Mouse (Mus musculus) midbrain, embryonic 13.5 days (tissue): Measurements from ENCODE around the gene Mkrn2. TPM values are rescaled to one million over a fixed set of nuclear protein-coding genes. Genes with fewer than 3 reads are reported as not detected.

ENCODE experiments used
- ATAC-seq: fragments of 200-750 bp; cut with Nextera tagmentation; 2 replicates; pipeline ENCODE4 v1.8.0; 2017; ENCODE audit warnings: mild to moderate bottlenecking, moderate TSS enrichment, moderate library complexity
- H3K27ac ChIP-seq: fragments of 300-500 bp; sonication (generic); 2 replicates; pipeline ENCODE4 v1.5.1; 2015; ENCODE audit warnings: inconsistent platforms, mild to moderate bottlenecking, moderate library complexity
- H3K27me3 ChIP-seq: fragments of 300-500 bp; sonication (generic); 2 replicates; pipeline ENCODE4 v1.6.1; 2015; ENCODE audit warnings: mild to moderate bottlenecking, inconsistent platforms
- H3K36me3 ChIP-seq: fragments of 300-500 bp; sonication (generic); 2 replicates; pipeline ENCODE4 v1.6.1; 2015; ENCODE audit warnings: mild to moderate bottlenecking, inconsistent platforms
- H3K4me1 ChIP-seq: fragments of 300-500 bp; sonication (generic); replicated peaks from 2 replicates; pipeline ENCODE4 v1.6.1; 2015; ENCODE audit warnings: inconsistent platforms
- H3K4me2 ChIP-seq: fragments of 300-500 bp; sonication (generic); replicated peaks from 2 replicates; pipeline ENCODE4 v1.6.1; 2015; ENCODE audit warnings: moderate library complexity, mild to moderate bottlenecking, inconsistent platforms
- H3K4me3 ChIP-seq: fragments of 300-500 bp; sonication (generic); replicated peaks from 2 replicates; pipeline ENCODE4 v1.5.1; 2015; ENCODE audit warnings: mild to moderate bottlenecking, inconsistent platforms
- H3K9ac ChIP-seq: fragments of 300-500 bp; sonication (generic); replicated peaks from 2 replicates; pipeline ENCODE4 v1.6.1; 2015; ENCODE audit warnings: mild to moderate bottlenecking, inconsistent platforms
- H3K9me3 ChIP-seq: fragments of 300-500 bp; sonication (generic); 2 replicates; pipeline ENCODE4 v1.6.1; 2016; ENCODE audit warnings: mild to moderate bottlenecking, inconsistent platforms
- WGBS: fragments of 180-500 bp; shearing (Covaris S2); methylation state at CpG from one replicate; pipeline ENCODE4 v1.1.7; 2015; 5-methylcytosine and 5-hydroxymethylcytosine counted together
- polyA plus RNA-seq: library from polyadenylated mRNA; unstranded; fragments of >200 nt; fragmentation: Nextera tagmentation; extraction: Ambion mirVana; gene quantifications from 2 replicates; pipeline ENCODE4 v1.2.1, GENCODE M21; 2015

Gene Mkrn2
- polyA plus RNA-seq = 29.4 and 31.1 TPM in 2 replicates

- Histone ChIP-seq H3K4me2 (peak within 1 kb of the TSS; percentile 65), H3K9ac (peak within 1 kb of the TSS; percentile 86), H3K27ac (peak within 1 kb of the TSS; percentile 77), H3K4me3 (peak within 1 kb of the TSS; percentile 82), H3K9me3 (no peaks in the 10 kb centered on the region), H3K4me1 (peaks cover 18% of the 10 kb centered on the region), H3K36me3 (peaks cover 3% of the 10 kb centered on the region; the same call in 1 of the 2 replicates), H3K27me3 (no peaks in the 10 kb centered on the region)
- WGBS = under 1% methylated on average over 57 of the region's 61 CpGs
- peak; percentile 94 for ATAC-seq
Measured at GRCm38 (mm10) chr6:115601715-115602523, at the start of gene Mkrn2. Gene Mkrn2, plus strand, starts transcription at chr6:115601902.

DNA sequence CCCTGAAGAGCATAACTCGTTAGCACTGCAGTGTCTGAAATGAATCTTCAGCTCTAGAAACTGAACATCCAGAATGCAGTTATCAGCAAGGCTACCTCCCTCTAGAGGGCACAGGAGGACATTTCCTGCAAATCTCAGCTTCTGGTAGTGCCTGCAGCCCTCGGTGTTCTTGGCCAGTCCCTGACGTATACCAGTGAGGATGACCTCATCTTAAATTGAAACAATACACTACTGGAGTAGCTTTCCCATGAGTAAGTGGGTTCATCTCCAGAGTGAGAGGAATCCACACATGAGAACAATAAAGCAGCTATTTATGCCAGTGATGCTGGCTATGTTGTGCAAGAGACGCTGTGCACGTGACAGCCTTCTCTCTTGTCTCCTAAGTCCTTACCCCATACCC, 46.2 kb upstream of the Mkrn2 start:
- Histone ChIP-seq H3K4me2 (no peak overlapping the region), H3K27ac (no peak overlapping the region), H3K9me3 (no peaks in the 10 kb centered on the region), H3K9ac (no peak overlapping the region), H3K4me1 (no peaks in the 10 kb centered on the region), H3K27me3 (no peaks in the 10 kb centered on the region), H3K36me3 (peaks cover 86% of the 10 kb centered on the region), H3K4me3 (no peak overlapping the region)
- 83% methylated on average over 5 of the region's 5 CpGs for WGBS
- ATAC-seq = no peak

GRCm38 (mm10) chr6:115558176-115558575, 43.5 kb upstream of the Mkrn2 start:
- no peak for ATAC-seq
- H3K36me3 ChIP-seq = peaks cover 87% of the 10 kb centered on the region
- no peak overlapping the region for H3K4me3 ChIP-seq
- no peaks in the 10 kb centered on the region for H3K27me3 ChIP-seq
- no peak overlapping the region for H3K4me2 ChIP-seq
- no peak overlapping the region for H3K9ac ChIP-seq
- WGBS = 96% methylated on average over 2 of the region's 2 CpGs
- no peaks in the 10 kb centered on the region for H3K4me1 ChIP-seq
- no peaks in the 10 kb centered on the region for H3K9me3 ChIP-seq
- no peak overlapping the region for H3K27ac ChIP-seq

DNA sequence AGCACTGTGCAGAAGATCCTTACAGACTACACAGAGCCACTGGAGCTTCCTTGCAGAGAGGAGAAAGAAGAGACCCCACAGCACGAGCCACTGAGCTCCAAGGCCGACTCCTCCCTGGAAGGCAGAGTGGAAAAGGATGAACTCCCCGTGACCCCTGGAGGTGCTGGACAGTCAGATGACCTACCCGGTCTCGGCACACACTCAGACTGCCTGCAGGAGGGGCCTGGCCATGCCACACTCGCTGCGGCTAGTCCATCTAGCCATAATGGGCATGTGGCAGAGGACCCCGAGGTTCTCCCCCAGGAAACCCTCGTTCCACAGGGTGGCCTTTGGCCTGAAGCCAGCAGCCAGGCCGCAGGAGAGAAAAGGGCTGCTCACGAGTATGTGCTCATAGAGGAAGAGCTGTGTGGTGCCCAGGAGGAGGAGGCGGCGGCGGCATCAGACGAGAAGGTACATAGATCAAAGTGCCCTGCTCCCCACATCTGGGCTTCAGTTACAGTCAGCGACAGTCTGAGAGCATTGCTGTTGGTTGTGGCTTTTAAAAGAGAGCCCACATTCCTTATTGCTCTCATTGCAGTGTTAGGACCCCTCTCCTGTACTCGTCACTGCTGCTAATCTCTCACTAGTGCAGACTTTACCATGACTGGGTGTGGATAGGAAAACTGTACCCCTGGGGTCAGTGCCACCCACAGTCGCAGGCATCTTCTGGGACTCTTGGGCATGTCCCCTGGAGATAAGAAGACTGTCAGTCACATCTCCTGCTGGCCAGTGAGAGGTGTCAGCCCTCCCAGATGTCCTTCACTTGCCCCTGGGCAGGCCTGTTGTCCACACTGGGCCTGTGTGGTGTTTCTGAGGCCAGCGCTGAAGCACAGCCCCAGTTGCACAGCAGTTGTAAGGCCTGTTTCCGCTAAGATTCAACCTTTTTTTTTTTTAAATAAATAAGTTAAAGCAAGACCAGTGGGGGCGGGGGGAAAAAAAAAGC, 41.8 kb upstream of the Mkrn2 start:
- H3K9ac ChIP-seq = no peak overlapping the region
- 90% methylated on average over 21 of the region's 21 CpGs for WGBS
- H3K9me3 ChIP-seq = no peaks in the 10 kb centered on the region
- no peak for ATAC-seq
- H3K4me1 ChIP-seq = no peaks in the 10 kb centered on the region
- no peak overlapping the region for H3K27ac ChIP-seq
- H3K36me3 ChIP-seq = peaks cover 85% of the 10 kb centered on the region
- H3K4me3 ChIP-seq = no peak overlapping the region
- no peaks in the 10 kb centered on the region for H3K27me3 ChIP-seq
- no peak overlapping the region for H3K4me2 ChIP-seq

- H3K4me1 ChIP-seq = no peaks in the 10 kb centered on the region
- no peaks in the 10 kb centered on the region for H3K9me3 ChIP-seq
- H3K4me2 ChIP-seq = no peak overlapping the region
- no peak overlapping the region for H3K9ac ChIP-seq
- H3K27me3 ChIP-seq = no peaks in the 10 kb centered on the region
- H3K36me3 ChIP-seq = peaks cover 92% of the 10 kb centered on the region
- WGBS = 91% methylated on average over 6 of the region's 6 CpGs
- ATAC-seq = no peak
- no peak overlapping the region for H3K4me3 ChIP-seq
- H3K27ac ChIP-seq = no peak overlapping the region
Measured at GRCm38 (mm10) chr6:115565479-115566045, 36.1 kb upstream of the Mkrn2 start.

GRCm38 (mm10) chr6:115574171-115574570, 27.5 kb upstream of the Mkrn2 start:
- Histone ChIP-seq H3K4me1 (no peaks in the 10 kb centered on the region), H3K27me3 (no peaks in the 10 kb centered on the region), H3K4me2 (no peak overlapping the region), H3K9ac (no peak overlapping the region), H3K9me3 (no peaks in the 10 kb centered on the region), H3K4me3 (no peak overlapping the region), H3K27ac (no peak overlapping the region), H3K36me3 (peaks cover 80% of the 10 kb centered on the region)
- no peak for ATAC-seq
- WGBS = 92% methylated on average over 7 of the region's 7 CpGs

DNA sequence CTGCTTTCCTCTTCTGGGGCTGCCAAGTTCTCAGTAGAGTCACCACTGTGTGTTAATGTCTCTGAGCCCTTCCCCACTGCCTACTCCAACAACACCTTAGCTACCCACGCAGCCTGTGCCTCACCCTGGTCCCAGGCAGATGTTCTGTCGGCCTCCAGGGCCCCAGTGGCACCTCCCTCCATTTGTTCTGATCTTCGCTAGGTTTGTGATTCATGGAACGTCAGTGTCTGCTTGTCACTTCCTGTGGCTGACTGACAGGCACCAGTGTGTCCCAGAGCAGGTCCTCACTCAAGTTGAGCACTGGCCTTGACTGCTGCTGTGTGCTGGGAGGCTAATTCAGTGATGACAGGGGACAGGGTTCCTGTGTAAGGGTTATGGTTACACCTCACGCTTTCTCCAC, 24.3 kb upstream of the Mkrn2 start:
- H3K27me3 ChIP-seq = no peaks in the 10 kb centered on the region
- H3K9ac ChIP-seq = no peak overlapping the region
- ATAC-seq = no peak
- H3K4me3 ChIP-seq = no peak overlapping the region
- H3K9me3 ChIP-seq = no peaks in the 10 kb centered on the region
- no peaks in the 10 kb centered on the region for H3K4me1 ChIP-seq
- peaks cover 79% of the 10 kb centered on the region for H3K36me3 ChIP-seq
- 86% methylated on average over 5 of the region's 5 CpGs for WGBS
- no peak overlapping the region for H3K4me2 ChIP-seq
- no peak overlapping the region for H3K27ac ChIP-seq

- peaks cover 76% of the 10 kb centered on the region for H3K36me3 ChIP-seq
- no peak overlapping the region for H3K27ac ChIP-seq
- H3K4me2 ChIP-seq = no peak overlapping the region
- no peak overlapping the region for H3K4me3 ChIP-seq
- no peak overlapping the region for H3K9ac ChIP-seq
- no peak for ATAC-seq
- WGBS = 88% methylated on average over 9 of the region's 9 CpGs
- no peaks in the 10 kb centered on the region for H3K9me3 ChIP-seq
- H3K27me3 ChIP-seq = no peaks in the 10 kb centered on the region
- H3K4me1 ChIP-seq = no peaks in the 10 kb centered on the region
Measured at GRCm38 (mm10) chr6:115577941-115578340, 23.8 kb upstream of the Mkrn2 start.

- Histone ChIP-seq H3K9ac (no peak overlapping the region), H3K4me1 (no peaks in the 10 kb centered on the region), H3K36me3 (peaks cover 56% of the 10 kb centered on the region), H3K4me3 (no peak overlapping the region), H3K9me3 (no peaks in the 10 kb centered on the region), H3K4me2 (no peak overlapping the region), H3K27me3 (no peaks in the 10 kb centered on the region), H3K27ac (no peak overlapping the region)
- ATAC-seq = no peak
- WGBS = 88% methylated on average over 3 of the region's 3 CpGs
Measured at GRCm38 (mm10) chr6:115580810-115581209, 20.9 kb upstream of the Mkrn2 start.

- 76% methylated on average over 10 of the region's 10 CpGs for WGBS
- Histone ChIP-seq H3K27ac (no peak overlapping the region), H3K9ac (no peak overlapping the region), H3K4me3 (no peak overlapping the region), H3K9me3 (no peaks in the 10 kb centered on the region), H3K36me3 (peaks cover 39% of the 10 kb centered on the region), H3K27me3 (no peaks in the 10 kb centered on the region), H3K4me1 (no peaks in the 10 kb centered on the region), H3K4me2 (no peak overlapping the region)
- no peak for ATAC-seq
Measured at GRCm38 (mm10) chr6:115582328-115583115, 19.2 kb upstream of the Mkrn2 start.

DNA sequence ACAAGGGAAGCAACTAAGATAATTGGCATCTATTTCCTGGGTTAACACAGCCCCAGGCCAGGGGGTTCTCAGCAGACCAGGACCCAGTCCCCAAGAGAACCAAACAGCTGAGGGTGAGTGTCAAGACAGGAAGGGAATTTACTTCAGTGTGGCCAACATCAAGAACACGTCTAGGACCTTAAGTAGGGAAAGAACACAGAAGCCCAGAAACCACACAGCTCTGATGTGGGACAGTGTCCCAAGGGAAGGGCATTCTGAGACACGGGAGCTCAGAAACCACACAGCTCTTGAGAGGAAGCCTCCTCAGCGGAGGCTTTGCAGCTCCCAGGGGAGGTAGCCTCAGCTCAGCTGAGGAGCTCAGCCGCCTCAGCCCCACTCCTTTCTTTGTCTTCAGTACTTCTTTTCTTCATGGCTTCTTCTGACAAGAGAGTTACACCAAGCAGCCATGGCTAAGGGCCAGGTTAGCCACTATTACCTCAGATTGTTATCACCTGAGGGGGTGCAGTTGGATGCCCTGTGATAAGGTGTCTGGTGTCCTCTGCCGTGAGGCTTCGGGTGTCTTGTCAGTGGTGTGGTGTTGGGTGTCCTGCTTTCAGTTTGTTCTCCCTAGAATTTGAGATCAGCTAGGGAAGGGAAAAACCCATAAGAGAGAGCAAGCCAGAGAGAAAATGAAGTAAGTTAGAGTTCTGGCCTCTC, 18.1 kb upstream of the Mkrn2 start:
- Histone ChIP-seq H3K4me2 (no peak overlapping the region), H3K9me3 (no peaks in the 10 kb centered on the region), H3K9ac (no peak overlapping the region), H3K27me3 (no peaks in the 10 kb centered on the region), H3K27ac (no peak overlapping the region), H3K4me3 (no peak overlapping the region), H3K36me3 (peaks cover 29% of the 10 kb centered on the region), H3K4me1 (no peaks in the 10 kb centered on the region)
- 86% methylated on average over 6 of the region's 6 CpGs for WGBS
- ATAC-seq = no peak
